Mouse (Mus musculus): ENCODE results near the gene Pmp22. TPM values are rescaled to one million over a fixed set of nuclear protein-coding genes. Genes with fewer than 3 reads are reported as not detected.

The Pmp22 gene
- total and polyA plus RNA-seq, 3 experiments, result not detected

- H3K9ac ChIP-seq (ENCODE audit: control insufficient read depth, low read depth, low read length, poor library complexity, severe bottlenecking), result no peak overlapping the region
- H3K79me2 ChIP-seq (ENCODE audit: control insufficient read depth, insufficient read depth, low read length, poor library complexity), result no peaks in the 10 kb centered on the region
- no peak for DNase-seq (ENCODE audit: low read depth, low spot score)
- no peaks in the 10 kb centered on the region for H3K9me3 ChIP-seq (replicated peaks; ENCODE audit: insufficient read depth, low read length)
- no peaks in the 10 kb centered on the region for H3K36me3 ChIP-seq (ENCODE audit: control insufficient read depth in 1 of 2, insufficient read depth in 2 of 2, low read length in 2 of 2)
- no peak for TF ChIP-seq CHD2 (IDR thresholded peaks at IDR 0.05; ENCODE audit: low read length)
- no peak for TF ChIP-seq POLR2AphosphoS5 (IDR thresholded peaks at IDR 0.05; ENCODE audit: borderline replicate concordance, low read depth, low read length)
- no peak for TF ChIP-seq TCF12 (IDR thresholded peaks at IDR 0.05; ENCODE audit: low read depth, low read length)
- TF ChIP-seq MAX (IDR thresholded peaks at IDR 0.05; ENCODE audit: low read length), result no peak
- no peak for TF ChIP-seq ZKSCAN1 (IDR thresholded peaks at IDR 0.05; ENCODE audit: low read depth, low read length)
- no peak for TF ChIP-seq MAFK (IDR thresholded peaks at IDR 0.05; ENCODE audit: borderline replicate concordance, low read depth, low read length)
- TF ChIP-seq ZNF384 (IDR thresholded peaks at IDR 0.05; ENCODE audit: low read depth, low read length), result no peak
- TF ChIP-seq ZC3H11A (IDR thresholded peaks at IDR 0.05; ENCODE audit: low read depth, low read length), result no peak
- TF ChIP-seq MYC (IDR thresholded peaks at IDR 0.05; ENCODE audit: low read depth, low read length), result no peak
- no peak for TF ChIP-seq NELFE (IDR thresholded peaks at IDR 0.05; ENCODE audit: low read depth, low read length)
- no peak for TF ChIP-seq USF1 (IDR thresholded peaks at IDR 0.05; ENCODE audit: low read depth, low read length)
- TF ChIP-seq POLR2AphosphoS2 (IDR thresholded peaks at IDR 0.05; ENCODE audit: low read length), result no peak
- H3K27me3 ChIP-seq (ENCODE audit: control insufficient read depth in 1 of 2, insufficient read depth in 2 of 2, low read length in 2 of 2), result no peaks in the 10 kb centered on the region
- H3K27ac ChIP-seq (ENCODE audit: control insufficient read depth, low read depth, low read length), result no peak overlapping the region
- no peak overlapping the region for H3K4me3 ChIP-seq (ENCODE audit: control insufficient read depth in 1 of 2, insufficient read depth in 1 of 2, low read depth in 2 of 2, low read length in 2 of 2)
- no peaks in the 10 kb centered on the region for H3K4me1 ChIP-seq (ENCODE audit: control insufficient read depth in 1 of 2, insufficient read depth in 2 of 2, low read length in 2 of 2)
Measured at GRCm38 (mm10) chr11:63180262-63181101, 51.7 kb downstream of the Pmp22 start.

- Histone ChIP-seq H3K36me3 (ENCODE audit: control insufficient read depth in 1 of 2, insufficient read depth in 2 of 2, low read length in 2 of 2) (no peaks in the 10 kb centered on the region), H3K79me2 (ENCODE audit: control insufficient read depth, insufficient read depth, low read length, poor library complexity) (no peaks in the 10 kb centered on the region), H3K4me3 (ENCODE audit: control insufficient read depth in 1 of 2, insufficient read depth in 1 of 2, low read depth in 2 of 2, low read length in 2 of 2) (no peak overlapping the region), H3K27ac (ENCODE audit: control insufficient read depth, low read depth, low read length) (no peak overlapping the region), H3K27me3 (ENCODE audit: control insufficient read depth in 1 of 2, insufficient read depth in 2 of 2, low read length in 2 of 2) (no peaks in the 10 kb centered on the region), H3K9me3 (replicated peaks; ENCODE audit: insufficient read depth, low read length) (no peaks in the 10 kb centered on the region), H3K9ac (ENCODE audit: control insufficient read depth, low read depth, low read length, poor library complexity, severe bottlenecking) (no peak overlapping the region), H3K4me1 (ENCODE audit: control insufficient read depth in 1 of 2, insufficient read depth in 2 of 2, low read length in 2 of 2) (no peaks in the 10 kb centered on the region)
- no peak for DNase-seq (ENCODE audit: low read depth, low spot score)
- TF ChIP-seq GATA1 (IDR thresholded peaks at IDR 0.05; ENCODE audit: low read depth, low read length) (no peak), ZC3H11A (IDR thresholded peaks at IDR 0.05; ENCODE audit: low read depth, low read length) (no peak), MYC (IDR thresholded peaks at IDR 0.05; ENCODE audit: low read depth, low read length) (no peak), USF1 (IDR thresholded peaks at IDR 0.05; ENCODE audit: low read depth, low read length) (no peak), GABPA (IDR thresholded peaks at IDR 0.05; ENCODE audit: low read depth, low read length) (no peak), ETS1 (IDR thresholded peaks at IDR 0.05; ENCODE audit: low read depth, low read length) (no peak), TAL1 (IDR thresholded peaks at IDR 0.05; ENCODE audit: low read length) (no peak), TBP (IDR thresholded peaks at IDR 0.05; ENCODE audit: low read depth, low read length) (no peak), ZNF384 (IDR thresholded peaks at IDR 0.05; ENCODE audit: low read depth, low read length) (no peak), NELFE (IDR thresholded peaks at IDR 0.05; ENCODE audit: low read depth, low read length) (no peak)
Measured at GRCm38 (mm10) chr11:63188803-63189202, 60.0 kb downstream of the Pmp22 start.
